Mouse (Mus musculus): ENCODE measurements around the gene Dgki. TPM values are rescaled to one million over a fixed set of nuclear protein-coding genes. Genes with fewer than 3 reads are reported as not detected.

Gene Dgki
- polyA plus RNA-seq, 2 experiments = 0.02 TPM; not detected in 1

GRCm38 (mm10) chr6:37038444-37038843, 261.5 kb downstream of the Dgki start:
- 51% methylated on average over 8 of the region's 8 CpGs for WGBS (ENCODE audit: insufficient replicate concordance)
- H3K36me3 ChIP-seq (replicated peaks; ENCODE audit: control insufficient read depth, insufficient read depth, low read depth) = no peaks in the 10 kb centered on the region

GRCm38 (mm10) chr6:37037115-37037908, 262.7 kb downstream of the Dgki start:
- H3K27ac ChIP-seq = no peak overlapping the region
- H3K27me3 ChIP-seq (ENCODE audit: control insufficient read depth, insufficient read depth, low read length) = no peaks in the 10 kb centered on the region
- no peaks in the 10 kb centered on the region for H3K36me3 ChIP-seq (replicated peaks; ENCODE audit: control insufficient read depth, insufficient read depth, low read depth)
- H3K9ac ChIP-seq (replicated peaks) = no peak overlapping the region
- DNase-seq (ENCODE audit: low read depth in 3 of 3, low spot score in 3 of 3) = no peak
- H3K9me3 ChIP-seq (ENCODE audit: control insufficient read depth, low read length) = no peaks in the 10 kb centered on the region
- 64% methylated on average over 11 of the region's 11 CpGs for WGBS (ENCODE audit: insufficient replicate concordance)
- H3K4me1 ChIP-seq (replicated peaks; ENCODE audit: control insufficient read depth in 2 of 2, insufficient read depth in 2 of 2, low read length in 1 of 2) = no peaks in the 10 kb centered on the region
- no peak for ATAC-seq (ENCODE audit: insufficient read depth)
- peak; percentile 44 for TF ChIP-seq CTCF (IDR thresholded peaks at IDR 0.05; ENCODE audit: low read depth)
- TF ChIP-seq EP300 (IDR thresholded peaks at IDR 0.05; ENCODE audit: low read depth) = no peak
- no peak overlapping the region for H3K4me2 ChIP-seq (ENCODE audit: low read depth)
- H3K4me3 ChIP-seq (ENCODE audit: insufficient read depth in 1 of 2, low read depth in 2 of 2, low read length in 2 of 2) = no peak overlapping the region

More at GRCm38 (mm10) chr6:37038444-37038843, 261.5 kb downstream of the Dgki start:
- Histone ChIP-seq H3K4me1 (replicated peaks; ENCODE audit: control insufficient read depth in 2 of 2, insufficient read depth in 2 of 2, low read length in 1 of 2) (no peaks in the 10 kb centered on the region), H3K9ac (replicated peaks) (no peak overlapping the region), H3K4me2 (ENCODE audit: low read depth) (no peak overlapping the region), H3K9me3 (ENCODE audit: control insufficient read depth, low read length) (no peaks in the 10 kb centered on the region), H3K27me3 (ENCODE audit: control insufficient read depth, insufficient read depth, low read length) (no peaks in the 10 kb centered on the region), H3K4me3 (ENCODE audit: insufficient read depth in 1 of 2, low read depth in 2 of 2, low read length in 2 of 2) (no peak overlapping the region), H3K27ac (no peak overlapping the region)
- TF ChIP-seq CTCF (IDR thresholded peaks at IDR 0.05; ENCODE audit: low read depth) (0 out of 2 replicates have a peak, but pooled peaks have one; percentile 16), EP300 (IDR thresholded peaks at IDR 0.05; ENCODE audit: low read depth) (no peak)
- ATAC-seq (ENCODE audit: insufficient read depth) = no peak
- DNase-seq (ENCODE audit: low read depth in 3 of 3, low spot score in 3 of 3) = no peak

- ATAC-seq (ENCODE audit: insufficient read depth) (no peak), DNase-seq (ENCODE audit: low read depth in 3 of 3, low spot score in 3 of 3) (no peak)
- no peak for TF ChIP-seq CTCF (IDR thresholded peaks at IDR 0.05; ENCODE audit: low read depth)
- TF ChIP-seq EP300 (IDR thresholded peaks at IDR 0.05; ENCODE audit: low read depth) = no peak
- no peak overlapping the region for H3K4me2 ChIP-seq (ENCODE audit: low read depth)
- H3K36me3 ChIP-seq (replicated peaks; ENCODE audit: control insufficient read depth, insufficient read depth, low read depth) = no peaks in the 10 kb centered on the region
- 66% methylated on average over 6 of the region's 6 CpGs for WGBS (ENCODE audit: insufficient replicate concordance)
- no peak overlapping the region for H3K27ac ChIP-seq
- no peaks in the 10 kb centered on the region for H3K9me3 ChIP-seq (ENCODE audit: control insufficient read depth, low read length)
- no peak overlapping the region for H3K9ac ChIP-seq (replicated peaks)
- no peak overlapping the region for H3K4me3 ChIP-seq (ENCODE audit: insufficient read depth in 1 of 2, low read depth in 2 of 2, low read length in 2 of 2)
- H3K4me1 ChIP-seq (replicated peaks; ENCODE audit: control insufficient read depth in 2 of 2, insufficient read depth in 2 of 2, low read length in 1 of 2) = no peaks in the 10 kb centered on the region
- H3K27me3 ChIP-seq (ENCODE audit: control insufficient read depth, insufficient read depth, low read length) = no peaks in the 10 kb centered on the region
Observed at GRCm38 (mm10) chr6:37035681-37036080, 264.3 kb downstream of the Dgki start.

GRCm38 (mm10) chr6:37030986-37031385, 269.0 kb downstream of the Dgki start:
- H3K9me3 ChIP-seq (ENCODE audit: control insufficient read depth, low read length) = no peaks in the 10 kb centered on the region
- ATAC-seq (ENCODE audit: insufficient read depth) = no peak
- DNase-seq (ENCODE audit: low read depth in 3 of 3, low spot score in 3 of 3) = no peak
- no peak overlapping the region for H3K27ac ChIP-seq
- no peaks in the 10 kb centered on the region for H3K36me3 ChIP-seq (replicated peaks; ENCODE audit: control insufficient read depth, insufficient read depth, low read depth)
- no peak overlapping the region for H3K4me3 ChIP-seq (ENCODE audit: insufficient read depth in 1 of 2, low read depth in 2 of 2, low read length in 2 of 2)
- no peak overlapping the region for H3K9ac ChIP-seq (replicated peaks)
- no peaks in the 10 kb centered on the region for H3K4me1 ChIP-seq (replicated peaks; ENCODE audit: control insufficient read depth in 2 of 2, insufficient read depth in 2 of 2, low read length in 1 of 2)
- H3K27me3 ChIP-seq (ENCODE audit: control insufficient read depth, insufficient read depth, low read length) = no peaks in the 10 kb centered on the region
- H3K4me2 ChIP-seq (ENCODE audit: low read depth) = no peak overlapping the region
- 60% methylated on average over 1 of the region's 1 CpGs for WGBS (ENCODE audit: insufficient replicate concordance)
- TF ChIP-seq EP300 (IDR thresholded peaks at IDR 0.05; ENCODE audit: low read depth) (no peak), CTCF (IDR thresholded peaks at IDR 0.05; ENCODE audit: low read depth) (no peak)

- Histone ChIP-seq H3K9ac (replicated peaks) (no peak overlapping the region), H3K27me3 (ENCODE audit: control insufficient read depth, insufficient read depth, low read length) (no peaks in the 10 kb centered on the region), H3K4me2 (ENCODE audit: low read depth) (no peak overlapping the region), H3K9me3 (ENCODE audit: control insufficient read depth, low read length) (no peaks in the 10 kb centered on the region), H3K4me3 (ENCODE audit: insufficient read depth in 1 of 2, low read depth in 2 of 2, low read length in 2 of 2) (no peak overlapping the region), H3K4me1 (replicated peaks; ENCODE audit: control insufficient read depth in 2 of 2, insufficient read depth in 2 of 2, low read length in 1 of 2) (no peaks in the 10 kb centered on the region), H3K36me3 (replicated peaks; ENCODE audit: control insufficient read depth, insufficient read depth, low read depth) (no peaks in the 10 kb centered on the region), H3K27ac (no peak overlapping the region)
- TF ChIP-seq CTCF (IDR thresholded peaks at IDR 0.05; ENCODE audit: low read depth) = no peak
- no peak for TF ChIP-seq EP300 (IDR thresholded peaks at IDR 0.05; ENCODE audit: low read depth)
- no peak for ATAC-seq (ENCODE audit: insufficient read depth)
- no peak for DNase-seq (ENCODE audit: low read depth in 3 of 3, low spot score in 3 of 3)
- WGBS (ENCODE audit: insufficient replicate concordance) = 68% methylated on average over 2 of the region's 2 CpGs
Observed at GRCm38 (mm10) chr6:37030402-37030801, 269.6 kb downstream of the Dgki start.

Data from liver, embryonic 14.5 days (tissue).